Mouse (Mus musculus) intestine, postnatal 0 days (tissue): ENCODE measurements at regions not wholly inside any gene's neighbourhood (a gene's known extent, or its start where the extent isn't known, plus 50 kb on each side); places are given as distances from the start of the nearest gene placed in this dataset.

ENCODE experiments used
- ATAC-seq: fragments of 200-750 bp; cut with Nextera tagmentation; 2 replicates; pipeline ENCODE4 v1.8.0; 2017; ENCODE audit warnings: mild to moderate bottlenecking, moderate TSS enrichment, moderate library complexity
- H3K27ac ChIP-seq: fragments of 300-500 bp; sonication (generic); 2 replicates; pipeline ENCODE4 v1.5.1; 2014; ENCODE audit warnings: mild to moderate bottlenecking, low read depth, low read length, moderate library complexity
- H3K27me3 ChIP-seq: fragments of 300-500 bp; sonication (generic); replicated peaks from 2 replicates; pipeline ENCODE4 v1.6.1; 2014; ENCODE audit warnings: low read length, mixed read lengths; ENCODE audit not compliant: control insufficient read depth, insufficient read depth
- H3K36me3 ChIP-seq: fragments of 300-500 bp; sonication (generic); 2 replicates; pipeline ENCODE4 v1.6.1; 2014; ENCODE audit warnings: mild to moderate bottlenecking, moderate library complexity; ENCODE audit not compliant: control insufficient read depth, insufficient read depth
- H3K4me1 ChIP-seq: fragments of 300-500 bp; sonication (generic); replicated peaks from 2 replicates; pipeline ENCODE4 v1.6.1; 2014; ENCODE audit warnings: antibody characterized with exemption, low read length, mixed read lengths; ENCODE audit not compliant: control insufficient read depth, insufficient read depth
- H3K4me2 ChIP-seq: fragments of 300-500 bp; sonication (generic); replicated peaks from 2 replicates; pipeline ENCODE4 v1.6.1; 2014; ENCODE audit warnings: low read depth, mild to moderate bottlenecking, moderate library complexity
- H3K4me3 ChIP-seq: fragments of 300-500 bp; sonication (generic); 2 replicates; pipeline ENCODE4 v1.5.1; 2014; ENCODE audit warnings: low read depth, low read length
- H3K9ac ChIP-seq: fragments of 300-500 bp; sonication (generic); 2 replicates; pipeline ENCODE4 v1.6.1; 2014; ENCODE audit warnings: mild to moderate bottlenecking, low read depth, low read length
- H3K9me3 ChIP-seq: fragments of 300-500 bp; sonication (generic); 2 replicates; pipeline ENCODE4 v1.6.1; 2016; ENCODE audit warnings: mixed run types; ENCODE audit not compliant: control insufficient read depth
- CTCF ChIP-seq: sonication (generic); IDR thresholded peaks from 2 replicates; pipeline ENCODE4 v1.5.1; 2016; ENCODE audit warnings: low read depth, mild to moderate bottlenecking, control low read depth, antibody characterized with exemption, moderate library complexity
- WGBS: fragments of 180-500 bp; shearing (Covaris S2); extraction: QIAGEN DNeasy Blood & Tissue Kit; methylation state at CpG from one replicate; pipeline ENCODE4 v1.1.7; 2014; 5-methylcytosine and 5-hydroxymethylcytosine counted together

- Histone ChIP-seq H3K4me2 (no peak overlapping the region), H3K4me3 (no peak overlapping the region), H3K9me3 (no peaks in the 10 kb centered on the region), H3K27ac (no peak overlapping the region), H3K27me3 (no peaks in the 10 kb centered on the region), H3K4me1 (no peaks in the 10 kb centered on the region), H3K9ac (no peak overlapping the region), H3K36me3 (no peaks in the 10 kb centered on the region)
- ATAC-seq = no peak
- TF ChIP-seq CTCF = no peak
- 93% methylated on average over 2 of the region's 2 CpGs for WGBS
Measured at GRCm38 (mm10) chr3:39928421-39928820, 602.7 kb upstream of the Intu start.

GRCm38 (mm10) chr3:39933372-39933771 lies 597.7 kb upstream of the Intu start:
- TF ChIP-seq CTCF = no peak
- no peak overlapping the region for H3K4me3 ChIP-seq
- no peak overlapping the region for H3K27ac ChIP-seq
- H3K9me3 ChIP-seq = no peaks in the 10 kb centered on the region
- ATAC-seq = no peak
- H3K27me3 ChIP-seq = no peaks in the 10 kb centered on the region
- 67% methylated on average over 3 of the region's 3 CpGs for WGBS
- H3K36me3 ChIP-seq = no peaks in the 10 kb centered on the region
- H3K4me1 ChIP-seq = no peaks in the 10 kb centered on the region
- H3K4me2 ChIP-seq = no peak overlapping the region
- H3K9ac ChIP-seq = no peak overlapping the region

DNA sequence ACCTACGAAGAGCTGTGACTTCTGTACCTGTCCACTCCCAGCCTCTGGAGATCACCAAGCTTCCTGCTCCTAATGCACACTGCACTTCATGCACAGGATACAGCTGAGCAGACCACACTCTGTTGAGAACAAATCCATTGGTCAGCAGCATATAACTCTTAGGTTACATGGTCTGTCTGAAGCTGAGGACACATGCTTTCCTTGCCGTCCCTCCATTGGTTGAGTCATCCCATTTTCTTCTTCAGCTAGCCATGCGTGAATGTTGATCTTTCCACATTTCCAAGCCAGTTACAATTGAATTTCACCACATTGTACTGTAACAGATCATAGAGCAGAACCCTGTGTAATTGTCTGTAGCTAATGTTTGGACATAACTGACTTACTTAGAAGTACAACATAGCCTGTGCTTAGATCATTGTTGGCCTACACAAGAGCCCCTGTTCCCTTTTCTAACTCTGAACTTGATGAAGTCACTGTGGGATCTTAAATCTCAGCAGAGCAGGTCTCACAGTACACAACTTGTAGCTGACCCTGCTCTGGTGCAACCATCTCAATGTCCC lies 593.3 kb upstream of the Intu start:
- H3K27me3 ChIP-seq = no peaks in the 10 kb centered on the region
- no peaks in the 10 kb centered on the region for H3K9me3 ChIP-seq
- no peaks in the 10 kb centered on the region for H3K36me3 ChIP-seq
- no peak for ATAC-seq
- no peak for TF ChIP-seq CTCF
- H3K9ac ChIP-seq = no peak overlapping the region
- no peak overlapping the region for H3K4me2 ChIP-seq
- no peaks in the 10 kb centered on the region for H3K4me1 ChIP-seq
- no peak overlapping the region for H3K4me3 ChIP-seq
- H3K27ac ChIP-seq = no peak overlapping the region
- WGBS = 92% methylated on average over 3 of the region's 3 CpGs

GRCm38 (mm10) chr3:39944581-39944980 lies 586.5 kb upstream of the Intu start:
- TF ChIP-seq CTCF = no peak
- Histone ChIP-seq H3K36me3 (no peaks in the 10 kb centered on the region), H3K4me2 (no peak overlapping the region), H3K27ac (no peak overlapping the region), H3K9me3 (no peaks in the 10 kb centered on the region), H3K4me3 (no peak overlapping the region), H3K27me3 (no peaks in the 10 kb centered on the region), H3K9ac (no peak overlapping the region), H3K4me1 (no peaks in the 10 kb centered on the region)
- no peak for ATAC-seq
- 74% methylated on average over 3 of the region's 3 CpGs for WGBS

- no peaks in the 10 kb centered on the region for H3K4me1 ChIP-seq
- 0 out of 2 replicates have a peak, but pooled peaks cover 4% of the 10 kb centered on the region for H3K9me3 ChIP-seq
- H3K27ac ChIP-seq = no peak overlapping the region
- no peaks in the 10 kb centered on the region for H3K27me3 ChIP-seq
- H3K4me2 ChIP-seq = no peak overlapping the region
- ATAC-seq = no peak
- no peak for TF ChIP-seq CTCF
- WGBS = 73% methylated on average over 2 of the region's 2 CpGs
- H3K4me3 ChIP-seq = no peak overlapping the region
- H3K36me3 ChIP-seq = no peaks in the 10 kb centered on the region
- H3K9ac ChIP-seq = no peak overlapping the region
Measured at GRCm38 (mm10) chr3:39952103-39952502, 579.0 kb upstream of the Intu start.

DNA sequence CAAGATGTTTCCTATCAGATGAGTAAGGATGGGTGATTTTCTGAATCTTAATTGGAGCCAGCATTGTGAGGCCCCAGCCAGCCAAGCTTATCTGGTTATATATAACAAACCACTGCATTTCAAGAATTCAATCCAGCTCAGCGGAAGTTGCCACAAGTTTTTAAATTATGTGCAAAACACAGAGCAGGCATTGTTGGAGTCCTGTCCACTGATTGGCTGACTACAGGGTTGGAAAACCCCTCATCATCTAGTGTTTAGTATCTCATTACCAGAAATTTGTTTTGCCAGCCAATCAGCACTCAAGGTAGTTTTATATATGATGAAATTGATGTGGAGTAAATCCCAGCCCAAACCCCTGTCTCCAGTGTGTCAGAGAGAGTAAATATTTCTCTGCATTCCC lies 578.5 kb upstream of the Intu start:
- no peak for TF ChIP-seq CTCF
- no peak for ATAC-seq

More for the DNA sequence above, 578.5 kb upstream of the Intu start:
- H3K9ac ChIP-seq = no peak overlapping the region
- H3K4me3 ChIP-seq = no peak overlapping the region
- H3K4me2 ChIP-seq = no peak overlapping the region
- H3K27me3 ChIP-seq = no peaks in the 10 kb centered on the region
- H3K27ac ChIP-seq = no peak overlapping the region
- WGBS = 79% methylated on average over 1 of the region's 1 CpGs
- H3K9me3 ChIP-seq = 0 out of 2 replicates have a peak, but pooled peaks cover 4% of the 10 kb centered on the region
- no peaks in the 10 kb centered on the region for H3K4me1 ChIP-seq
- no peaks in the 10 kb centered on the region for H3K36me3 ChIP-seq
